ENCODE assay signal across 10 mouse cellular contexts in the genomic region with DNA sequence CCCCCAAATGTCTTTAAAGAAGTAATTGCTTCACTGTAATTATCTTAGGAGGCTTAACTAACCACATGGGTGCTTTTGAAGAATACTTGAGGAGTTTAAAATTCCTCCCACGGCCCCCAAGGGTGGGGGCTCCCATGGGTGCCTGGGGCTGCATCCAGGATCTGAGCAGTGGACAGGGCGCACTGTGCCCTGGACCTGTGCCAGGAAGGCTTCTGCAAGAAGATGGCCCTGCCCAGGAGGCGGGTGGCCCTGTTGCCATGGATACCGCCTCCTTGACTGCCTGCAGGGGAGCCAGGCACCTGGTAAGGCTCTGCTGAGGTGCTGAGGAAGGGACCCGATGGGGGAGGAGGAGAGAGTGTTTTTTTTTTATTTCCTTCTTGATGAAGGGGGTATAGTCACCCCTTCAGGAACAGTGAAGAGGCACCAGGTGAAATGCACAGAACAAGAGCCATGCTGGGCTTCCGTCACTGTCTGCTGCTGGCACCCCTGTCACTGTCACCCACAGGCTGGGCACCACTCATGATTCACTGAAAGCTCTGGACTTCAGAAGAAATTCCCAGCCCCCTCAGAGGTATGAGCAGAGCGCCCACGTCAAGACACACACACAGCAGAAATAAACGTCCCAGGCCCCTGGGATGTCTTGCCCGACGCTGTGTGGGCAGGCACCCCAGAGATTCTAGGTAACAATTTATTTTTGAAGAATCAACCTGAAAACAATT. TPM values are rescaled to one million over a fixed set of nuclear protein-coding genes. Genes with fewer than 3 reads are reported as not detected.
DNase-seq lines count a peak whose midpoint lies in the region; ATAC-seq lines count a peak whose summit lies in the region.
"Had no signal": no experiment of that assay in that cellular context is flagged by ENCODE, and none has a peak within 500 bp of the region (broad histone marks: within the 10 kb centered on the region; RNA-seq: fewer than 3 reads in every experiment).

No protein-coding gene starts in this region.

- H3K27me3 ChIP-seq in hindbrain, embryonic 16.5 days (replicated peaks; ENCODE audit: control insufficient read depth, insufficient read depth, low read length), result no peaks in the 10 kb centered on the region
- H3K27me3 ChIP-seq in hindbrain, embryonic 12.5 days, result no peaks in the 10 kb centered on the region; the same call in 1 of the 2 replicates
- H3K27me3 ChIP-seq: neural tube, embryonic 13.5 days had no signal

- no peak overlapping the region for H3K9ac ChIP-seq in hindbrain, embryonic 16.5 days (ENCODE audit: low read depth, low read length)
- no peak overlapping the region for H3K9ac ChIP-seq in hindbrain, embryonic 12.5 days
- H3K9ac ChIP-seq: heart, embryonic 12.5 days; neural tube, embryonic 13.5 days had no signal

- no peak overlapping the region for H3K4me3 ChIP-seq in hindbrain, embryonic 16.5 days (ENCODE audit: low read length)
- no peak overlapping the region for H3K4me3 ChIP-seq in hindbrain, embryonic 12.5 days
- H3K4me3 ChIP-seq: heart, embryonic 12.5 days; neural tube, embryonic 13.5 days had no signal

- H3K4me1 ChIP-seq in hindbrain, embryonic 16.5 days (ENCODE audit: control insufficient read depth, insufficient read depth, low read depth, low read length), result peaks cover 11% of the 10 kb centered on the region
- H3K4me1 ChIP-seq in hindbrain, embryonic 12.5 days, result peaks cover 10% of the 10 kb centered on the region
- H3K4me1 ChIP-seq: heart, embryonic 12.5 days had no signal

- DNase-seq in retina, postnatal 1 day, result peak; percentile 47
- DNase-seq in retina, embryonic 14.5 days (ENCODE audit: low spot score), result no peak
- DNase-seq in left cerebral cortex, adult 8-10 months (ENCODE audit: low spot score in 2 of 2), result peak; percentile 32 to 57
- DNase-seq in telencephalon, adult 2 months (ENCODE audit: low read depth, low spot score), result peak; percentile 42
- no peak for DNase-seq in heart, adult 9 months (ENCODE audit: low spot score in 2 of 2)

- H3K4me2 ChIP-seq in hindbrain, embryonic 16.5 days (ENCODE audit: low read length), result no peak overlapping the region
- no peak overlapping the region for H3K4me2 ChIP-seq in hindbrain, embryonic 12.5 days (replicated peaks)
- H3K4me2 ChIP-seq: heart, embryonic 12.5 days; neural tube, embryonic 13.5 days had no signal

- H3K27ac ChIP-seq in hindbrain, embryonic 16.5 days (ENCODE audit: low read depth, low read length), result no peak overlapping the region
- H3K27ac ChIP-seq in hindbrain, embryonic 12.5 days, result no peak overlapping the region
- H3K27ac ChIP-seq: neural tube, embryonic 13.5 days had no signal

- no peaks in the 10 kb centered on the region for H3K9me3 ChIP-seq in hindbrain, embryonic 16.5 days (ENCODE audit: control insufficient read depth, low read length)
- H3K9me3 ChIP-seq in hindbrain, embryonic 12.5 days (replicated peaks), result no peaks in the 10 kb centered on the region
- H3K9me3 ChIP-seq: heart, embryonic 12.5 days had no signal

- 40% methylated on average over 11 of the region's 11 CpGs for WGBS in hindbrain, embryonic 16.5 days
- 52% methylated on average over 11 of the region's 11 CpGs for WGBS in hindbrain, embryonic 12.5 days

- peak; percentile 81 for ATAC-seq in hindbrain, embryonic 16.5 days
- ATAC-seq in hindbrain, embryonic 12.5 days (ENCODE audit: low FRiP score), result no peak
- no peak for ATAC-seq in monocyte, adult 5-6 weeks (replicated peaks; ENCODE audit: insufficient number of reproducible peaks, low FRiP score, low TSS enrichment, poor library complexity, severe bottlenecking)

- H3K36me3 ChIP-seq in hindbrain, embryonic 16.5 days (ENCODE audit: control insufficient read depth, insufficient read depth, low read length), result no peaks in the 10 kb centered on the region
- no peaks in the 10 kb centered on the region for H3K36me3 ChIP-seq in hindbrain, embryonic 12.5 days
- H3K36me3 ChIP-seq: heart, embryonic 12.5 days; neural tube, embryonic 13.5 days had no signal

RNA-seq across cellular contexts. Expression of a gene that starts 32.4 kb away (rescaled TPM):
- 0.60 and 0.63 TPM in 2 replicates for polyA plus RNA-seq in hindbrain, embryonic 16.5 days (2015; fragmentation: Nextera tagmentation; extraction: Ambion mirVana)
- 0.36 and 0.38 TPM in 2 replicates for polyA plus RNA-seq in hindbrain, embryonic 12.5 days (2016; fragmentation: Nextera tagmentation; extraction: Ambion mirVana)
- 10 to 100 TPM; 22.2 to 26.8 (median 24.4) TPM for total RNA-seq in left cerebral cortex, adult 8-10 months (2022)
- not detected in 3 replicates for total RNA-seq in monocyte, adult 5-6 weeks (2017)

Comparison
In these comparisons a context has a peak if more than half of its experiments do, and no peak if none do; other contexts are left out.
1. DNase-seq: peak in retina, postnatal 1 day (single experiment), left cerebral cortex, adult 8-10 months (2 of 2) and telencephalon, adult 2 months (single experiment); none in retina, embryonic 14.5 days (single experiment) and heart, adult 9 months (0 of 2).
2. RNA of a gene that starts 32.4 kb away (total RNA-seq): 22.2 to 26.8 TPM in left cerebral cortex, adult 8-10 months; not detected in monocyte, adult 5-6 weeks; every median in the first group is over 10 times any median in the second.